Mouse (Mus musculus): ENCODE measurements around the gene Grik2. TPM values are rescaled to one million over a fixed set of nuclear protein-coding genes. Genes with fewer than 3 reads are reported as not detected.

The Grik2 gene
- polyA plus RNA-seq, 1 experiment from 2014 or later, result 3.6 TPM

- Histone ChIP-seq H3K36me3 (no peaks in the 10 kb centered on the region), H3K9ac (no peak overlapping the region), H3K27ac (no peak overlapping the region), H3K27me3 (no peaks in the 10 kb centered on the region), H3K4me1 (no peaks in the 10 kb centered on the region), H3K4me2 (no peak overlapping the region), H3K4me3 (replicated peaks) (no peak overlapping the region), H3K9me3 (replicated peaks) (no peaks in the 10 kb centered on the region)
- no peak for ATAC-seq (replicated peaks; ENCODE audit: low FRiP score)
- WGBS, result 84% methylated on average over 2 of the region's 2 CpGs
These were observed 148.7 kb downstream of the Grik2 start for GRCm38 (mm10) chr10:49639901-49640300.

DNA sequence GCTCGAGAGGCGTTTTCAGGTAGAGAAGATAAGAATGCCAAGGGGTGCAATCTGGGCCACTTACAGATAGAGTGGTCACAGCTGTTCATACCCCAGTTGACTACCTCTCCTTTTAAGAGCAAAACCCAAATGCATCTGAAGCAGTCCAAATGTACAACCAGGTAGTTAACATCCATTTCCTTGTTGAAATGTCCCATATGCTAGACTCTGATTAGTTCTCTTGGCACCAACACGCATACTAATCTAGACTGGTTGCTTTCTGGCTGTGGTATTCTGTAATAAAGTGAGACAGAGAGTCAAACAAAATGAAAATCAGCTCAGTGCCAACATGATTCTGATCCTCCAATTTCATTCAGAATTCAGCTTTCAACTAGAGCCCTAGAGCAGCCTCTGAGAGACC lies 164.6 kb downstream of the Grik2 start:
- Histone ChIP-seq H3K9ac (no peak overlapping the region), H3K4me1 (no peaks in the 10 kb centered on the region), H3K36me3 (no peaks in the 10 kb centered on the region), H3K4me2 (no peak overlapping the region), H3K27ac (no peak overlapping the region), H3K4me3 (replicated peaks) (no peak overlapping the region), H3K27me3 (no peaks in the 10 kb centered on the region), H3K9me3 (replicated peaks) (no peaks in the 10 kb centered on the region)
- 89% methylated on average over 3 of the region's 3 CpGs for WGBS
- no peak for ATAC-seq (replicated peaks; ENCODE audit: low FRiP score)

DNA sequence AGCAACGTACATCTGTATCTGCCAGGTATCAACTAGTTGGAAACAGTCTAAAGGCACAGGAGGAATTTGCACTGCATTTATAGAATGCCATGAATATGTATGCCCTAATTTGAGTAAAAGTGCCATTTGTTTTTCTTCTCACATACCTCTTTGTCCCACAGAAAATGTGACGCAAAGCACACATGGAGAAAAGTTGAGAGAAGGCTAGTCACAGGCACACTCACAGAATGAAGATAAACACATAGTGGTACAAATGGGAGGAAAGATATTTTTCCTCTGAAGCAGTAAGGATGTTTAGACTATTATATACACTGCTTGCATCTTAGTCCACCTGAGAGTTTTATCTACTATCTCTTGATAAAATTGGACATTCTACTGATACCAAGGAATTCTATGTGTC lies 190.9 kb downstream of the Grik2 start:
- no peak for ATAC-seq (replicated peaks; ENCODE audit: low FRiP score)
- Histone ChIP-seq H3K27ac (no peak overlapping the region), H3K27me3 (no peaks in the 10 kb centered on the region), H3K36me3 (no peaks in the 10 kb centered on the region), H3K4me2 (no peak overlapping the region), H3K4me1 (no peaks in the 10 kb centered on the region), H3K4me3 (replicated peaks) (no peak overlapping the region), H3K9ac (no peak overlapping the region), H3K9me3 (replicated peaks) (no peaks in the 10 kb centered on the region)
- WGBS, result 86% methylated on average over 2 of the region's 2 CpGs

GRCm38 (mm10) chr10:49573514-49573913 lies 215.1 kb downstream of the Grik2 start:
- Histone ChIP-seq H3K27ac (no peak overlapping the region), H3K9ac (no peak overlapping the region), H3K4me2 (no peak overlapping the region), H3K4me1 (no peaks in the 10 kb centered on the region), H3K27me3 (no peaks in the 10 kb centered on the region), H3K9me3 (replicated peaks) (no peaks in the 10 kb centered on the region), H3K36me3 (no peaks in the 10 kb centered on the region), H3K4me3 (replicated peaks) (no peak overlapping the region)
- 82% methylated on average over 7 of the region's 7 CpGs for WGBS
- no peak for ATAC-seq (replicated peaks; ENCODE audit: low FRiP score)

DNA sequence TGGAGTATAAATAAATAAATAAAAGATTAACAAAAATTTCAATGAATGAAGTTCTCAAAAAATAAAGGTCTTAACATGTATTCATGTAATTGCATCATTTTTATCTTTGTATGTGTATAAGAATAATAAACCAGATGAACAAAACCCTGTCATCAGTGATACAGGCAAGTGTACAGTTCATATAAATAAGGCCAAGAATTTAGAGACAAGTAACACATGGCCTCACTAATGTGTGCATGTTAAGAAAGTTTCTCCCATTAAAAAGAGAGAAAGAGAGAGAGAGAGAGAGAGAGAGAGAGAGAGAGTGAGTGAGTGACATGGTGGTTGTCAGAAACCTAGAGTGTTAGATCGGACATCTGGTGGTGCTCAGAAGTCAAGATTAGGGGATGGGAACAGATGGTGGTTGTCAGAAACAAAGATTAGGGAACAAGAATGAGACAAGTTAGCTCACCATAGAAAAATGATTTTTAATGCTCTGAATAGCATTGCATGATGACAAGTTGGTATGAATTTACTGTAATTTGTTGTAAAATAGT lies 228.6 kb downstream of the Grik2 start:
- Histone ChIP-seq H3K36me3 (no peaks in the 10 kb centered on the region), H3K4me1 (no peaks in the 10 kb centered on the region), H3K4me3 (replicated peaks) (no peak overlapping the region), H3K27ac (no peak overlapping the region), H3K27me3 (no peaks in the 10 kb centered on the region), H3K9me3 (replicated peaks) (no peaks in the 10 kb centered on the region), H3K4me2 (no peak overlapping the region), H3K9ac (no peak overlapping the region)
- 79% methylated on average over 1 of the region's 1 CpGs for WGBS
- no peak for ATAC-seq (replicated peaks; ENCODE audit: low FRiP score)

- Histone ChIP-seq H3K4me2 (no peak overlapping the region), H3K36me3 (no peaks in the 10 kb centered on the region), H3K27me3 (no peaks in the 10 kb centered on the region), H3K4me1 (no peaks in the 10 kb centered on the region), H3K9ac (no peak overlapping the region), H3K9me3 (replicated peaks) (no peaks in the 10 kb centered on the region), H3K4me3 (replicated peaks) (no peak overlapping the region), H3K27ac (no peak overlapping the region)
- 82% methylated on average over 1 of the region's 1 CpGs for whole genome bisulfite sequencing
- no peak for ATAC-seq (replicated peaks; ENCODE audit: low FRiP score)
These were observed 246.3 kb downstream of the Grik2 start for GRCm38 (mm10) chr10:49542249-49542648.

DNA sequence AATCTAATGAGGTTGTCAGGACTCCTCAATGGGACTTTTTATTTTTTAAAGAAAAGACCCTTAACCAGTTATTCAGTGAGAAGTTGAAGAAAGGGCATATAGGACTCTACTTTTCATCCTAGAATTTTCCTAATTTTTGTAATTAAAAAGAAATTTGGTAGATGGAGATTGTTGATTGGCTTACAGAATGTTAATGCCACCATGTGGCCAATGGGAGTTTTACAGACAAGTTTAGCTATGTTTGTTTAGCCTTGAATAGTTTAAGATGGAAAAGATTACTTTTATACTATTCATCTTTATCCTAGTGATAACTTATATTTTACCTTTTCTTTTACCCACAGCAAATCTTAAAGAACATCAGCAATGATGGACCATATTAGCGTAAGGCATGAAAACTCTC lies 268.8 kb downstream of the Grik2 start:
- no peak overlapping the region for H3K27ac ChIP-seq
- no peaks in the 10 kb centered on the region for H3K4me1 ChIP-seq
- no peaks in the 10 kb centered on the region for H3K9me3 ChIP-seq (replicated peaks)
- no peak overlapping the region for H3K9ac ChIP-seq
- H3K27me3 ChIP-seq, result no peaks in the 10 kb centered on the region
- H3K4me3 ChIP-seq (replicated peaks), result no peak overlapping the region
- no peak overlapping the region for H3K4me2 ChIP-seq
- WGBS, result 100% methylated on average over 1 of the region's 1 CpGs
- no peaks in the 10 kb centered on the region for H3K36me3 ChIP-seq
- ATAC-seq (replicated peaks; ENCODE audit: low FRiP score), result no peak

GRCm38 (mm10) chr10:49500628-49501027 lies 287.9 kb downstream of the Grik2 start:
- WGBS, result 54% methylated on average over 1 of the region's 1 CpGs
- Histone ChIP-seq H3K36me3 (no peaks in the 10 kb centered on the region), H3K4me3 (replicated peaks) (no peak overlapping the region), H3K9me3 (replicated peaks) (no peaks in the 10 kb centered on the region), H3K4me1 (no peaks in the 10 kb centered on the region), H3K4me2 (no peak overlapping the region), H3K27me3 (no peaks in the 10 kb centered on the region), H3K27ac (no peak overlapping the region), H3K9ac (no peak overlapping the region)
- ATAC-seq (replicated peaks; ENCODE audit: low FRiP score), result no peak

DNA sequence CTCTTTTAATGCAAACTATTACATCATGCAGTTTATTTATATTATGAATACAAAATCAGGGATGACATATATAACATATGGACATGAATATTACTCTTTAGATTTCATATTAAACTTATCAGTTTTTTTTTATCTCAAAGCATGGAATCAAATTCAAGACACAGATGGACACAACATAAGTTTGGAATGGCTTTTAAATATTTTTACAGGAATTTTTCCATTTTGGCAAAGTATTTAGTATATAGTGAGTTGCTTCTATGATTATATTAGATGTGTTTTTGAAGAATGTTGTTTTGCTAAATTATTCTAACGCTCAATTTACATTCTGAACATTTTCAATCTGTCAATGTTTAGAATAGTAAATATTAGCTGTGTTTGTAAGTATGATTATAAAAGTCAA lies 291.3 kb downstream of the Grik2 start:
- no peak for ATAC-seq (replicated peaks; ENCODE audit: low FRiP score)
- 81% methylated on average over 1 of the region's 1 CpGs for WGBS
- H3K36me3 ChIP-seq, result no peaks in the 10 kb centered on the region
- no peak overlapping the region for H3K4me3 ChIP-seq (replicated peaks)
- H3K27ac ChIP-seq, result no peak overlapping the region
- H3K9me3 ChIP-seq (replicated peaks), result no peaks in the 10 kb centered on the region
- H3K9ac ChIP-seq, result no peak overlapping the region
- H3K27me3 ChIP-seq, result no peaks in the 10 kb centered on the region
- no peaks in the 10 kb centered on the region for H3K4me1 ChIP-seq
- H3K4me2 ChIP-seq, result no peak overlapping the region

GRCm38 (mm10) chr10:49481439-49481838 lies 307.1 kb downstream of the Grik2 start:
- H3K9me3 ChIP-seq (replicated peaks), result no peaks in the 10 kb centered on the region
- WGBS, result 83% methylated on average over 4 of the region's 4 CpGs

DNA sequence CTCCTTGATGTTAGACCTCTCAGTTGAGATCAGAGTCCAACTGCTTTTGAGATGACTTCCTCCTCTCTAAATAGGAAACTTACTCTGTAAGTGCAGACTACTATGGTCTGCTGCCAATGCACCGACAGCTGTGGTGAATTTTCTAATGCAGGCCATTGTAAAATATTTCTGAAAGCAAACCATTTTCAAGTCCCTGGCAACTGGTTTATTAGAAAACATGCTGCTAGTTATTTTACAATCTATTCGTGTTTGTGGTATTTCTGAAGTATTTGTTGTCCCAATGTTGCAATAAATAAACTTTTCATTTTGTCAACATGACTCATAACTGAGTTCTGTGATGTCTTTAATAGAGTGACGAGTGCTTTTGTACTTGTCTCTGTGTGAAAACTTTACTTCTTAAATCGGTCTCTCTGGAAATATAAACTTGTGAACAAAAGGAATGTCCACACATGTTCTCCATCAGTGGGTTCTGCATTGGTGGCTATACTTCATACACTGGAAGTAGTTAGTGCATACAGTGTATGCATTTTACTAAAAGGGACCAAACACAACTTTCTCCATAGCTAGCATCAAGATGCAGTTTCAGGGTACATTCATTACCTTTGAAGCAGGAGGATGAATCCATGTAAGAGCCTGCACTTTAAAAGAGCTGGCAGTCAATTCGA lies 308.3 kb downstream of the Grik2 start:
- no peak for ATAC-seq (replicated peaks; ENCODE audit: low FRiP score)
- H3K9ac ChIP-seq, result no peak overlapping the region
- WGBS, result 82% methylated on average over 5 of the region's 5 CpGs

More at GRCm38 (mm10) chr10:49481439-49481838, 307.1 kb downstream of the Grik2 start:
- no peak for ATAC-seq (replicated peaks; ENCODE audit: low FRiP score)
- no peaks in the 10 kb centered on the region for H3K27me3 ChIP-seq
- no peak overlapping the region for H3K9ac ChIP-seq
- no peak overlapping the region for H3K4me3 ChIP-seq (replicated peaks)
- H3K36me3 ChIP-seq, result no peaks in the 10 kb centered on the region
- H3K27ac ChIP-seq, result no peak overlapping the region
- H3K4me1 ChIP-seq, result no peaks in the 10 kb centered on the region
- H3K4me2 ChIP-seq, result no peak overlapping the region

DNA sequence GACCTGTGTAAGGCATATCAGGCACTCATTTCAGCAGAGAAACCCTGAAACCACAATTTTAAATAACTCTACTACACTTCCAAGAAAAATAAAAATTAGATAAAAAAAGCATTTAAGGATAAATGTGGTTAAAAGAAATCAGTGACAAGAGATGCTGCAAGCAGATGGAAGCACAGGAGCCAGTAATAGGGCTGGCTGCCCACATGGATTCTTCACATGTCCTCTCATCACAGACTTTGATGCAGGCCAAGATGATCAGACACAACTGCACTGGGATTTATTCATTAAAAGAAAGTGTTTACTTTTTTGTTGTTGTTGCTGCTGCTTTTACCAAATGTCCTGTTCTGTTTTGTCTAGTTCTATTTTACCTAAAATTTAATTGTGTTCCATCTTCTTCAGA lies 315.0 kb downstream of the Grik2 start:
- Histone ChIP-seq H3K9ac (no peak overlapping the region), H3K27me3 (no peaks in the 10 kb centered on the region), H3K4me1 (no peaks in the 10 kb centered on the region), H3K4me3 (replicated peaks) (no peak overlapping the region), H3K9me3 (replicated peaks) (no peaks in the 10 kb centered on the region), H3K4me2 (no peak overlapping the region), H3K27ac (no peak overlapping the region), H3K36me3 (no peaks in the 10 kb centered on the region)
- no peak for ATAC-seq (replicated peaks; ENCODE audit: low FRiP score)

More for the DNA sequence above, 308.3 kb downstream of the Grik2 start:
- no peak overlapping the region for H3K4me2 ChIP-seq
- no peak overlapping the region for H3K4me3 ChIP-seq (replicated peaks)
- H3K27me3 ChIP-seq, result no peaks in the 10 kb centered on the region
- H3K4me1 ChIP-seq, result no peaks in the 10 kb centered on the region
- H3K27ac ChIP-seq, result no peak overlapping the region
- no peaks in the 10 kb centered on the region for H3K9me3 ChIP-seq (replicated peaks)
- no peaks in the 10 kb centered on the region for H3K36me3 ChIP-seq

- no peaks in the 10 kb centered on the region for H3K4me1 ChIP-seq
- H3K27ac ChIP-seq, result no peak overlapping the region
- no peaks in the 10 kb centered on the region for H3K27me3 ChIP-seq
- no peak for ATAC-seq (replicated peaks; ENCODE audit: low FRiP score)
- no peaks in the 10 kb centered on the region for H3K36me3 ChIP-seq
- WGBS, result 84% methylated on average over 2 of the region's 2 CpGs
- no peaks in the 10 kb centered on the region for H3K9me3 ChIP-seq (replicated peaks)
- no peak overlapping the region for H3K4me2 ChIP-seq
- no peak overlapping the region for H3K9ac ChIP-seq
- no peak overlapping the region for H3K4me3 ChIP-seq (replicated peaks)
These were observed 331.8 kb downstream of the Grik2 start for GRCm38 (mm10) chr10:49456791-49457190.

Measured in kidney, embryonic 15.5 days (tissue).